Mouse (Mus musculus): Measurements from ENCODE around the gene Retn.
A peak's percentile ranks its signal among the peaks of the same experiment; 100 is the strongest.

Retn gene

GRCm38 (mm10) chr8:3655526-3655925 is at the start of gene Retn:
Gene Retn, plus strand, starts transcription at chr8:3655770.
- no peak for DNase-seq (ENCODE audit: low read depth, low spot score)

- no peak for DNase-seq (ENCODE audit: low read depth, low spot score)
These were observed 49.0 kb upstream of the Retn start for GRCm38 (mm10) chr8:3606593-3606992.

GRCm38 (mm10) chr8:3607822-3608221 is 47.7 kb upstream of the Retn start:
- no peak for DNase-seq (ENCODE audit: low read depth, low spot score)

- DNase-seq (ENCODE audit: low read depth, low spot score) = no peak
These were observed 46.3 kb upstream of the Retn start for GRCm38 (mm10) chr8:3609046-3609815.

GRCm38 (mm10) chr8:3609816-3610150 is 45.8 kb upstream of the Retn start:
- no peak for DNase-seq (ENCODE audit: low read depth, low spot score)

- peak; percentile 100 for DNase-seq (ENCODE audit: low read depth, low spot score)
These were observed 34.2 kb upstream of the Retn start, which contains the start of the genes Xab2 and Pet100 for GRCm38 (mm10) chr8:3621199-3621970. Gene Xab2, minus strand, starts transcription at chr8:3621316. Gene Pet100, plus strand, starts transcription at chr8:3621548.

- DNase-seq (ENCODE audit: low read depth, low spot score) = no peak
These were observed 33.5 kb upstream of the Retn start for GRCm38 (mm10) chr8:3622119-3622518.

GRCm38 (mm10) chr8:3625445-3625844 is 30.1 kb upstream of the Retn start, which contains the start of gene Pcp2:
Gene Pcp2, minus strand, starts transcription at chr8:3625545.
- DNase-seq (ENCODE audit: low read depth, low spot score) = no peak

GRCm38 (mm10) chr8:3626971-3627370 is 28.6 kb upstream of the Retn start:
- no peak for DNase-seq (ENCODE audit: low read depth, low spot score)

GRCm38 (mm10) chr8:3628014-3628413 is 27.6 kb upstream of the Retn start:
- DNase-seq (ENCODE audit: low read depth, low spot score) = no peak

- DNase-seq (ENCODE audit: low read depth, low spot score) = no peak
These were observed 24.7 kb upstream of the Retn start, which contains the start of gene Stxbp2 for GRCm38 (mm10) chr8:3630647-3631477. Gene Stxbp2, plus strand, starts transcription at chr8:3630955.

- no peak for DNase-seq (ENCODE audit: low read depth, low spot score)
These were observed 24.1 kb upstream of the Retn start for GRCm38 (mm10) chr8:3631478-3631875.

- DNase-seq (ENCODE audit: low read depth, low spot score) = peak; percentile 25
These were observed 9.8 kb upstream of the Retn start for GRCm38 (mm10) chr8:3645804-3646203.

GRCm38 (mm10) chr8:3646824-3647531 is 8.6 kb upstream of the Retn start:
- DNase-seq (ENCODE audit: low read depth, low spot score) = no peak

GRCm38 (mm10) chr8:3647561-3647960 is 8.0 kb upstream of the Retn start:
- DNase-seq (ENCODE audit: low read depth, low spot score) = no peak

GRCm38 (mm10) chr8:3648268-3648667 is 7.3 kb upstream of the Retn start:
- peak; percentile 22 for DNase-seq (ENCODE audit: low read depth, low spot score)

GRCm38 (mm10) chr8:3648990-3649389 is 6.6 kb upstream of the Retn start:
- DNase-seq (ENCODE audit: low read depth, low spot score) = no peak

- DNase-seq (ENCODE audit: low read depth, low spot score) = no peak
These were observed 2.7 kb upstream of the Retn start for GRCm38 (mm10) chr8:3652845-3653244.

- DNase-seq (ENCODE audit: low read depth, low spot score) = no peak
These were observed 653 bp upstream of the Retn start for GRCm38 (mm10) chr8:3654726-3655508.

GRCm38 (mm10) chr8:3656725-3657381 is 1.3 kb downstream of the Retn start:
- no peak for DNase-seq (ENCODE audit: low read depth, low spot score)

Data from skeletal muscle tissue, adult 2 months (tissue).